Mouse (Mus musculus) erythroblast, embryonic 14.5 days (primary cell): ENCODE data around the gene Arrdc5.

Experiments used
- GATA1 ChIP-seq: IDR thresholded peaks from 2 replicates; pipeline ENCODE4 v1.6.1; 2012; ENCODE audit warnings: low read length, inconsistent platforms, mixed read lengths
- TAL1 ChIP-seq: IDR thresholded peaks from 3 replicates; pipeline ENCODE4 v1.6.1; 2012; ENCODE audit warnings: low read length, inconsistent platforms, mixed read lengths

DNA sequence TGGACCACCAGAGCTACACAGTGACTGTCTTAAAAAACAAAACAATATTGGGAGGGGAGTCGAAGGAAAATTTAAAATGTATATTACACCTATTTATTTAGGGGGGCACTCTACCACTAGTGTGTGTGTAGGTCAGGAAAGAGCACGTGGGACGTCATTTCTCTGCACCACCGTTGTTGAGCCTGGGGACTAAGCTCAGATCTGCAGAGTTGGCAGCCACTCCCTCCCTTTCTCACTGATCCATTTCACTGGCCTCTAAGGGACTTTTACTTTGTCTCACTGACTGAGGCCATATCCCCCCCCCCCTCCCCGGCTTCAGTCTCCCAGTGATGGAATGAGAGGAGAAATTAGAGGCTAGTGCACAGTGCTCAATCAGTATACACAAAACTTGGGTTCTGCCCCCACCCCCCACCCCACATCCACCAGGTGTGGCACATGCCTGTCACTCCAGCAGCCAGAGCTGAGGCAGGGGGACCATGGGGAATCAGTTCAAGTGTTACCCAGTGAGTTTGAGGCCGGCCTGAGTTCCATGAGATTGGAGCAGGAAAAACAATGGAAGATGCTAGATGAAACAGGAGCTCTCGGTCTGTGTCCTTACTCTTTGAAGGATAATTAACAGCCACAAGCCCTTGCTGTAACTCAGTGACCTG is 8.1 kb downstream of the Arrdc5 start:
- TF ChIP-seq GATA1, result no peak
- no peak for TF ChIP-seq TAL1
